Mouse (Mus musculus) myocyte (in vitro differentiated cells): ENCODE measurements around the gene Klrg2.

Experiments
- CEBPB ChIP-seq: IDR thresholded peaks from 2 replicates; pipeline ENCODE4 v1.6.1; 2011; ENCODE audit warnings: mild to moderate bottlenecking, moderate library complexity; ENCODE audit not compliant: poor library complexity, insufficient read depth, severe bottlenecking
- E2F4 ChIP-seq: IDR thresholded peaks from one replicate; pipeline ENCODE4 v1.6.1; 2011; ENCODE audit warnings: mild to moderate bottlenecking, control low read depth, moderate library complexity; ENCODE audit not compliant: insufficient read depth
- MAX ChIP-seq: IDR thresholded peaks from one replicate; pipeline ENCODE4 v1.6.1; 2011; ENCODE audit warnings: low read depth, mild to moderate bottlenecking, control low read depth
- MYOD1 ChIP-seq, 3 experiments: IDR thresholded peaks; one replicate each; pipeline ENCODE4 v1.6.1; 2011; ENCODE audit warnings: control low read depth in 2 of 3, low read depth in 2 of 3, mild to moderate bottlenecking in 2 of 3, moderate library complexity in 1 of 3; ENCODE audit not compliant: insufficient read length in 2 of 3, control insufficient read depth in 1 of 3
- MYOG ChIP-seq, 3 experiments: IDR thresholded peaks; one replicate each; pipeline ENCODE4 v1.6.1; 2011; ENCODE audit warnings: control low read depth in 2 of 3, low read depth in 2 of 3, mild to moderate bottlenecking in 2 of 3; ENCODE audit not compliant: insufficient read length in 2 of 3, control insufficient read depth in 1 of 3, insufficient read depth in 1 of 3
- POLR2A ChIP-seq: IDR thresholded peaks from one replicate; pipeline ENCODE4 v1.6.1; 2011; ENCODE audit warnings: low read depth, mild to moderate bottlenecking, control low read depth, moderate library complexity; ENCODE audit not compliant: insufficient read length
- POLR2AphosphoS2 ChIP-seq: IDR thresholded peaks from one replicate; pipeline ENCODE4 v1.6.1; 2011; ENCODE audit warnings: low read depth, control low read depth; ENCODE audit not compliant: insufficient read length
- REST ChIP-seq: IDR thresholded peaks from one replicate; pipeline ENCODE4 v1.6.1; 2011; ENCODE audit warnings: mild to moderate bottlenecking, control low read depth, moderate library complexity; ENCODE audit not compliant: insufficient read depth, insufficient read length
- TCF12 ChIP-seq: IDR thresholded peaks from one replicate; pipeline ENCODE4 v1.6.1; 2011; ENCODE audit warnings: mild to moderate bottlenecking, control low read depth; ENCODE audit not compliant: poor library complexity, insufficient read depth, severe bottlenecking
- TCF3 ChIP-seq: IDR thresholded peaks from one replicate; pipeline ENCODE4 v1.6.1; 2011; ENCODE audit warnings: low read depth, control low read depth; ENCODE audit not compliant: insufficient read length
- USF1 ChIP-seq: IDR thresholded peaks from one replicate; pipeline ENCODE4 v1.6.1; 2011; ENCODE audit warnings: low read depth, mild to moderate bottlenecking, control low read depth, moderate library complexity

DNA sequence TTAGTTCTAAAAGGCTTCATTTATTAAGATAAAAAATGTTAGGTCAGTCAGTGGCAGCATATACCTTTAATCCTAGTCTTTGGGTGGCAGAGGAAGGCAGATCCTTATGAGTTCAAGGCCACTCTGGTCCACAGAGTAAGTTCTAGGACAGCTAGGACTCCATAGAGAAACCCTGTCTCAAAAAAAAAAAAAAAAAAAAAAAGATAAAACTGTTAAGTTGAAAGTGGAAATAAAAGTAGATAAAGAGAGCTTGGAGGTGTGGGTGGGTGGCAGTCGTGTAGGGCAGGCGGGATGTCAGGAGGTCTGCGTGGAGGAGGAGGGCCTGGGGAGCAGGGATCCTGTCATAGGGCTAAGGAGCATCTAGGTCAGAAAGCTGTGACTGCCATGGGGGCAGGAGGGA is 35.0 kb upstream of the Klrg2 start:
- TF ChIP-seq MYOG (IDR thresholded peaks at IDR 0.05; ENCODE audit: control insufficient read depth in 1 of 3, insufficient read depth in 1 of 3, insufficient read length in 2 of 3, low read depth in 2 of 3) (no peak), POLR2AphosphoS2 (no peak), POLR2A (no peak), TCF3 (no peak), USF1 (no peak), MAX (no peak), E2F4 (no peak), CEBPB (no peak), MYOD1 (IDR thresholded peaks at IDR 0.05; ENCODE audit: control insufficient read depth in 1 of 3, insufficient read length in 2 of 3, low read depth in 2 of 3) (no peak), TCF12 (no peak), REST (no peak)
